Mouse (Mus musculus) cerebellum, postnatal 14 days (tissue): ENCODE measurements around the gene Adarb1.

Source experiments
- DNase-seq, 2 experiments: peaks; one replicate each; pipeline ENCODE4 v3.0.0; 2021; ENCODE audit warnings: mixed read lengths in 2 of 2

Gene Adarb1

DNA sequence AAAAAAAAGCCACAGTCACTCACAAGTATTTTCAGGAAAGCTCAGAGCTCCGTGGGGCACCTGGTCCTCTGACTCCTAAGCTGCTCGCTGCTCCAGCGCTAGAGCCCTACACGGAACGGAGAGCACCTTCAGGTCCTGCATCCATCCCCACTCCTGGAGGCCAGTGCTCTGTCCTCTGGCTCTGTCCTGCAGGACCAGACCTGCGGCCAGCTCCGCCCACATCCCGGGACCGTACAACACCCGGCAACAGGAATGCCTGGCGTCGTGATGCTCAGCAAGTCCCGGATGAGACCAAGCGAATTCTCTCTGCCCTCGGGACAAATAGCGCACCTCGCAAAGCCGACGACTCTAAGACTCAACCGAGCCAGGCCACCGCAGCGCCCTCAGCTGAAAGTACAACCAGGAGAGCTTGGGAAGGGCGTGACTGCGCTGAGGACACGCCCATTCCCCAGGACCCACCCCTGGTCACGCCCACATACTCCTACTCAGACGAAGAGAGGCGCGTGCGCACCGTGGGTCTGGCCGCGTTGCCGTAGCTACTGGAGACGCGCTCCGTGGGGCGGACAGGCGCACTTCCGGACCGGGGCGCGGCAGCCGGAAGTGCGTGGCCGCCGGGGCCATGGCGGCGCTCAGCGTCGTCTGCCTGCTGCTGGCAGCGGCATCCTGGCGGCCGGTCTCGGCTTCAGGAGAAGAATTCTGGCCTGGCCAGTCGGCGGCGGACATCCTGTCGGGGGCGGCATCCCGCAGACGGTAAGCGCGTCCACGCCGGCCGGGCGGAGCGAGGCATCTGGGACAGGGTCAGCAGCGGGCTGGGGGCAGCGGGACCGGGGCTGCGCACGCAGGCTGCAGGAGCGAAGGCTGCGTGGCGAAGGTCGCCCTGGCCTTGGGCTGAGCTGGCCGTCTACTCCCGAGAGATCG lies 159.1 kb downstream of the Adarb1 start, which contains the start of gene Pofut2:
Gene Pofut2, plus strand, starts transcription at position 515 of the 918 bp plus-strand sequence.
- DNase-seq, result peak; percentile 98

DNA sequence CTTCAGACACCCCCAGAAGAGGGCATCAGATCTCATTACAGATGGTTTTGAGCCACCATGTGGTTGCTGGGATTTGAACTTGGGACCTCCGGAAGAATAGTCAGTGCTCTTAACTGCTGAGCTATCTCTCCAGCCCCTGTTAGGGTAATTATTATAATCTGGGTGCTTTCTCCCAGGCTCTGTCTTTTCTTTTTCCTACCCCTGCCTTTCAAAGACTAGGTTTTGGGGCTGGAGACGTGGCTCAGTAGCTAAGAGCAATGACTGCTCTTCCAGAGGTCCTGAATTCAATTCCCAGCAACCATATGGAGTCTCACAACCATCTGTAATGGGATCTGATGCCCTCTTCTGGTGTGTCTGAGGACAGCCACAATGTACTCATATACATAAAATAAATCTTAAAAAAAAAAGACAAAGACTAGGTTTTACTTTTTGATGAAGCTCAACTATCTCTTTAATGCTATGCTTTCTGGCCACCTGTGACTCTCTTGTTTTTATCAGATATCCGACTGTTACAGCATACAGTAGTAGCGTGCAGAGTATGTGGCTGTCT lies 160.0 kb downstream of the Adarb1 start:
- DNase-seq, result no peak

DNA sequence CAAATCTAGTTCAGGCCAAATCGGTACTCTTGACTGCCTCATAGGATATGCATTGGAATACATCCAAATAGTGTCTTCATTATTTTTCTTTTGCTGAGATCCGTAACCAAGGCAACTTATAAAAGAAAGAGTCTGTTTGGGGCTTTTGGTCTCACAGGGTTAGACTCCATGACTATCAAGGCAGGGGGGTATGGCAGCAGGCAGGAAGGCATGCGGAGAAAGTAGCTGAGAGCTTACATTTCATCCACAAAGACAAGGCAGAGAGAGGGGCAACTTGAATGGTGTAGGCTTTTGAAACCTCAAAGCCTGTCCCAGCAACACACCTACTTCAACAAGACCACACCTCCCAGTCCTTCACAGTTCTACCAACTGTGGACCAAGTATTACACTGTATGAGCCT lies 162.4 kb downstream of the Adarb1 start:
- DNase-seq, result no peak

DNA sequence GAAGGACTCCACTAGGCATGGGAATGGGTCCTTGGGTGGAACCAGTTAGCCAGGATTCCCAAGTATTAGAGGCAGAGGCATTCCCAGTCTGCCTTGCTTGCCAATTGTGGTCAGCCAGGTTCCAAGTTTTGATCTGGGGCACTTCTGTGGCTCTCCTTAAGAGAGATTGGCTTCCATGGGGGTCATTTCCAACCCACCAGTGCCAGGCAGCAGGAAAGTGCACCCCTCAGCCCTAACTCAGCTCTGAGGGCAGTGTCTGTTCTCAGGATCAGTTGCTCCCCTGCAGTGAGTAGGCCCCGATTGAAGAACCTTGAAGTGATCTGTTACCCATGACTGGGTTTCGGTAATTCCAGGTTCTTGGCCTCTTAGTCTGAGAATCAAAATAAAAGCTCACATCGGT lies 162.8 kb downstream of the Adarb1 start:
- no peak for DNase-seq

DNA sequence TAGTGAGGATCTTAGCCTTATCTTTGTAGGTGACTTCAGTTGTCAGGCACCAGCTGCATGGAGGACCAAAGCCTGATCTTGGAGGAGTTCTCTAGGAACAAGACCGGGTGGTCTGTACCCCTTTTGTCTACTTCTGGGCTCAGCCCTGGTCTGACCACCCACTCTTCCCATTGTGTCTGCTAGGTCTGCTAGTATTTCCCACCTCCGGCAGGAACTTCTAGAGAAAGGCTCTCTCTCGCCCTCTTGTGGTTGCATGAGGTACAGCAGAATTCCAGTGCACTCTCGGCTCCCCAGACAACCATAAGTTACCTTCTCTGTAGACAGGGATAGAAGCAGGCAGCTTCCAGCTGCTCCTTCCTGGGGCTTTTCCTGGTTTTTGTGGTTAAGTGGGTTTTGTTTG lies 165.3 kb downstream of the Adarb1 start:
- DNase-seq, result peak; percentile 91 to 92

DNA sequence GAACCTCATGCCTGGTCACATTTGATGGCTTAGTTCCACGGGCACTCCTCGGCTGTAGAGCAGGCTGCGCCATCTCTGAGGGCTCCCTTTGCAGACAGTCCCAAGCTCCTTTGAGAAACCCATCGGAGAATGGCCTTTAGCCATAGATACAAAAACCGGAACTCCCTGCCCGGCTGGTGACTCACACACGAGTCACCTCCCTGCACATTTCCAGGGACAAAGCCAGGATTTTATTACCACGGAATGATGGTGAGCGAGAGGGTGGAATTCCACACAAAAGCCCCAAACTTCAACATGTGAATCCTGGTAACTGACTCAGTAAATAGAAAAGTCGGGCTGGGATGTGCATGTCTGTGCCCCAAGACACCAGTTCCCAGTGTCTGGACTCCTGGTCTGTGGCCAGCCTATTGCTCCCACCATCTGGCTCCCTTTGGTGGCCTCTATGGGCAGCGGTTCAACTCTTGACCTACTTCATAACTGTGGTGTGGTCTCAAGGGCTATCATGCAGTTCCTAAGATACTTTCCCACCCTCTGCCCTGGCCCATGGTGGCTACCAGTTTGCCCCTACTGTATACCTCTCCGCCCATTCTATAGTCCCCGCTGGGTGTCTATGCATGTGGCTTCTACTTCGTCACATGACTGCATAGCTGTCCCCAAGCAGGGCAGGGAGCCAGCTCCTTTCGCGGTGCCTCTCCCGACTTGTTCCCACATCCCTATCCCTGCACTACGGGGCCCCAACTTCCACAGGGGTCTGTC lies 166.1 kb downstream of the Adarb1 start:
- peak; percentile 71 for DNase-seq

DNA sequence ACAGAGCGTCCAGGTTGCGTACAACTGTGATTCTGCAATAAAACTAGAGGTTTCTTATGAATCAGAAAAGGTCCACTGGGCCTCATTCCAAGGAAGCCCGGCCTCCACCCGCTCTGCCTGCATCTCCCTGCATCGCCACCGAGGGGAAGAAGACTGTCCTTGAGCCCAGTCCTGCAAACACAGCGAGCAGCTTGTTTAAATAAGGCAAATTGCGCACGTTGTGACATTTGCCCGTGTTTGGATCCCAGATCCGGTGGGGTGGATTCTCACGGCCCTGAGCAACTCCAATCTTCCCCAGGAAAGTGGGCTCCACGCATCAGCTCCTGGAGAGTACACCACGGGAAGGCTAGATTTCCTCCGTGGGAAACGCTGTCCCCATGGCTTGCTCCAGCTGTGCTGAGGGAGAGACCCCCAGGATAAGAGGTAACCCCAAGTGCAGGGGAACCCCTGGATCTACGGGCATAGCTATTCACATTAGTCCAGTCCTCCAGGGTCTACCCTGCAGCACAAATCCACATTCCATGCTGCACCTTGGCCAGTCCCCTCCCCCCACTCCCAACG lies 166.8 kb downstream of the Adarb1 start:
- peak; percentile 63 to 72 for DNase-seq

DNA sequence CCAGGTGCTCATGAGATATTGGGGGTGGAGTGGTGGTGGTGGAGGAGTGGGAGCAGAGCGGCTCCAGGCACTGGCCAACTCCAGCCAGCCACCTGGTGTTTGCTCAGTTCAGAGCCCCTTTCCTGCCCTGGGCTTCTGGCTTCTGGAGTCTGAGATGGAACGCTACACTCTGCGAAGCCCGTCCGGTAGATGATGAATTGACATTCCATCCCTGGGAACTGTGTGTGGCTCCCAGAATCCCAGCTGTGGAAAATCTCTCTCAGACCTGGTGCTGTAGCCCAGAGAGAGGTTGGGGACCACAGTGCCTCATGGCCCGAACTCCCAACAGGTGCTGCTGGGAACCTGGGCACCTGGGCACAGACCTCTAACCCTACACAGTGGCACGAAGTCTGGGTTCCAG lies 170.4 kb downstream of the Adarb1 start:
- no peak for DNase-seq

DNA sequence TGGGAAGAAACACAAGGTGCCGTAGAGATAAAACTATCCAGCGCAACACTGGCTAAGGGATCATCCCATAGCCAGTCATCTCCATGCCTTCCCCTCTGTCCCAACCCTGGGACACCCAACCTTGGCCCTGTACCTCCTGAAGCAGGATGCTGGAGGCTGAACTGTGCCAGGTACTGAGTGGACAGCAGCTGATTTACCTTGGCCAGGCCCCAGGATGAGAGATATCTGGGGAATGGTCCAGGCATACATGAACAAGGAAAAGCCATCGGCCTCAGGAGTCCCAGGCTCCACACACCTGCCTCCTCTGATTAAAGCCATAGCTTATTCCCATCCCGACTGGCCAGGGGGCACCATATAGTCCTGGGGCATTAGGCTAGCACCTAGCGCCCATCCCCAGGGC lies 171.0 kb downstream of the Adarb1 start:
- DNase-seq, result peak; percentile 51 to 52

DNA sequence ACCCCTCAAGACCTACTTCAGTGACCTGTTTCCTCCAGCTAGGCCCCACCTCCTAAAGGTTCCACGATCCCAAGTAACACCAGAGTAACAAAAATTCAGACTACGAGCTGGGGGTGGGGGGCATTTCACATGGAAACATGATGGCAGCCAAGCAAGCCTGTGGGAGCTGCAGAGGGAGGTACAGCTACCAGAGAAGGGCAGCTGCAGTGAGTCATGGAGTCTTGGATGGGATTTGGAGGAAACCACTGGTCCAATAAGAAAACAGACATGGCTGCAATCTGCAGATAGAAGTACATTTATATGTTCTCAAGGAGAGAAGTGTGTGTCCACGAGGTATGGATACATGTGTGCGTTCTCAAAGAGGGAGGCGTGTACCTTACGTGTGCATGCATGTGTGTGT lies 173.3 kb downstream of the Adarb1 start:
- no peak for DNase-seq

DNA sequence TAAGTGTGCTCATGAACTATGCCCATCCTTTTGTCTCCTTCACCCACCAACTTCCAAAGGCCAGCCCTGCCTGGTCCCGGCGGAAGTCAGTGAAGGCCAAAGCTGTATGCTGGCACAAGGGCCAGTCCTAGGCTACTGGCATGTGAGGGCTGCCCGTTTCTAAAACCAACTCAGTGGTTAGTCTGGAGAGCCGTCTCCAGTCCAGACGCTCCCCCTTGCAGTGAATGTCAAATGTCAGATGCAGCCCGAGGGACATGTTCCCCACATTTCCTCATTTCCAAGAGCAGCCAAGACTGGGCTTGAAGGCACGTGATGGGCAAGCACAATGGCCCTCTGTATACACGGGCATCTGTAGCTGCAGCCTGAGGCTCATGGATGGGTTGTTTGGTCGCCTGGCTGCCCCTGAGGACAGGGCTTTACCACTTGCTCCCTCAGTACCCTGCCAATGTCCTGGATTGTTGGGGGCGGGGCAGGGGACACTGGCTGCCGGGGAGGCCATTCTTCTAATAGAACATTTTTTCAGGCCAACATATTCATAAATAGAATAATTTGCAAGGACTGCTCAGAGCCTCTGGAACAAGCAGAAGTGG lies 174.4 kb downstream of the Adarb1 start:
- no peak for DNase-seq

DNA sequence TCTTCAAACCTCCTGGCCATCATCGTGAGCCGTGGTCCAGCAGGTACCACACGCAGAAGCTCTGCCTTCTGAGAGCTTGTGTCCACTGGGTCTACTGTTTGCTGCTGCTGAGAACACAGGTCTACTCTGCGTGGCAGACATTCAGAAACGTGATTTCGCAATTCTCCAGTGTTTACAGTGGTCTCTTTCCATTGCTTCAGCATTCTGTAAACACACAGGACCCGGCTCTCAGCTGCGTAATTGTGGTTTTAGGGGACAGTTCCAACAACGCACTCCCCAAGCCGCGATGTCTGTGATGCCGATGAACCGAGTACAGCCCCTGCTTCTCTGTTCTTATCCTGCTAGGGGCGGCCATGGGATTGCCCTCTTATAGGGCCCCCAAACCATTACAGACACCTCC lies 175.2 kb downstream of the Adarb1 start:
- DNase-seq, result no peak

DNA sequence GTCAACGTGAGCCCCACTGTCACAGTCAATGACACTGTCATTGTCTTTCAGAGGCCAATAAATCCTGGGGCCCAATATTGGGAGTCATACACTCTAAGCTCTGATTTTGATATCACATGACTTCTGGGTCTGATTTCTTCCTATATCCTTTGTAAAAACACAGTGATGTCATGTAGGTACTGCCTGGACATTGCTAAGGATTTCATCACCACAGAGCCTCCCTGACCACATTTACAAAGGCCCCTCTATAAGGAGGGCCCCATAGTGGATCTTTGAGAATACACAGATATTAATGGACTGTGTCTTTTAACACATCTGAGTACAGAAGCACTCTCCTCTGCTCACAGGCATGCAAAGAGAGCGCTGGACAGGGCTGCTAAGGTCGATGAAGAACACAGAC lies 175.7 kb downstream of the Adarb1 start:
- DNase-seq, result no peak

DNA sequence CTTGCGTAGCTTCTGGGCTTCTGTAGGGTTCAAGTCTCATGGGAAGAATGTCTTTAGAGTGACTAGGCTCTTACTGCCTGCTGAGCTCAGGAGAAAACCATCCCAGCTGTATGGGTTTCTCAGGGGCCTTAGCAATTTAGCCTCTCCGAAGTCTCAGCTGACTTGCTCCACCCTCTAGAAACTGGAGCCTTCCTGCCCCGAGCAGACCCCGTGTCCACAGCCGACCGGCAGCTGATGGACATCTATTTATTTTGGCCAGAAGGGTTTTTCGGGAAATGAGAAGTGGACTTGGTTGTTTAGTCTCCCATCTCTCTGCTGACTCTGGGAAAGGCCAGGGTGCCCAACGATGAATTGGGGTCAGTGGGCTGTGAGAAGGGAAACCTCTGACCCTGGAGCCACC lies 177.3 kb downstream of the Adarb1 start:
- DNase-seq, result no peak
